Mouse (Mus musculus) spleen, adult 10 weeks (tissue): ENCODE results near the gene Sprr4. TPM values are rescaled to one million over a fixed set of nuclear protein-coding genes. Genes with fewer than 3 reads are reported as not detected.

Source experiments
- polyA plus RNA-seq: library from polyadenylated mRNA; stranded (reverse); fragments of 350-450 nt; fragmentation: Illumina TruSeq; extraction: RNeasy Lipid Tissue Mini Kit (QIAGEN cat#74804); gene quantifications from one replicate; pipeline ENCODE4 v1.2.3, GENCODE M21; 2015; ENCODE audit warnings: low replicate concordance; ENCODE audit not compliant: insufficient read depth

Gene Sprr4
- not detected for polyA plus RNA-seq

GRCm38 (mm10) chr3:92500393-92500792 lies at the start of gene Sprr4:
Gene Sprr4, minus strand, starts transcription at chr3:92500493.

GRCm38 (mm10) chr3:92534411-92534810 lies 34.1 kb upstream of the Sprr4 start, which contains the start of gene 2310046K23Rik:
Gene 2310046K23Rik, minus strand, starts transcription at chr3:92534511.

GRCm38 (mm10) chr3:92485863-92486262 lies 14.4 kb downstream of the Sprr4 start, which contains the start of gene Sprr1a:
Gene Sprr1a, minus strand, starts transcription at chr3:92485895.

GRCm38 (mm10) chr3:92458620-92459019 lies 41.7 kb downstream of the Sprr4 start, which contains the start of gene Sprr3:
Gene Sprr3, minus strand, starts transcription at chr3:92458720.

Other genes with a start within 250 kb of the Sprr4 start
- not detected for gene Sprr2a3, start 215.1 kb downstream of the Sprr4 start, polyA plus RNA-seq
- gene Sprr2b, start 183.9 kb downstream of the Sprr4 start, polyA plus RNA-seq, result not detected
- gene Sprr2d, start 161.4 kb downstream of the Sprr4 start, polyA plus RNA-seq, result not detected
- gene Sprr2e, start 148.3 kb downstream of the Sprr4 start, polyA plus RNA-seq, result not detected
- not detected for gene Sprr2f, start 135.3 kb downstream of the Sprr4 start, polyA plus RNA-seq
- not detected for gene Sprr2h, start 114.8 kb downstream of the Sprr4 start, polyA plus RNA-seq
- not detected for gene Sprr2i, start 92.5 kb downstream of the Sprr4 start, polyA plus RNA-seq
- not detected for gene Sprr2j-ps, start 82.4 kb downstream of the Sprr4 start, polyA plus RNA-seq
- 1.4 TPM for gene Gm9774, start 71.1 kb downstream of the Sprr4 start, polyA plus RNA-seq
- gene Sprr2k, start 67.9 kb downstream of the Sprr4 start, polyA plus RNA-seq, result not detected
- gene Sprr1b, start 61.7 kb downstream of the Sprr4 start, polyA plus RNA-seq, result not detected
- gene Sprr3, start 41.8 kb downstream of the Sprr4 start, polyA plus RNA-seq, result not detected
- gene Sprr1a, start 14.6 kb downstream of the Sprr4 start, polyA plus RNA-seq, result not detected
- not detected for gene 2310046K23Rik, start 34.0 kb upstream of the Sprr4 start, polyA plus RNA-seq
- gene Ivl, start 73.2 kb upstream of the Sprr4 start, polyA plus RNA-seq, result not detected
- not detected for gene Smcp, start 88.5 kb upstream of the Sprr4 start, polyA plus RNA-seq
- gene 2210017I01Rik, start 107.0 kb upstream of the Sprr4 start, polyA plus RNA-seq, result not detected
- gene Lce6a, start 121.2 kb upstream of the Sprr4 start, polyA plus RNA-seq, result not detected
- gene Lce1a1, start 147.8 kb upstream of the Sprr4 start, polyA plus RNA-seq, result not detected
- gene Lce1b, start 156.4 kb upstream of the Sprr4 start, polyA plus RNA-seq, result not detected
- not detected for gene Lce1a2, start 169.8 kb upstream of the Sprr4 start, polyA plus RNA-seq
- gene Lce1c, start 178.8 kb upstream of the Sprr4 start, polyA plus RNA-seq, result not detected
- gene Lce1d, start 186.7 kb upstream of the Sprr4 start, polyA plus RNA-seq, result not detected
- gene Lce1e, start 208.6 kb upstream of the Sprr4 start, polyA plus RNA-seq, result not detected
- gene Lce1f, start 219.9 kb upstream of the Sprr4 start, polyA plus RNA-seq, result not detected
- gene Gm38119, start 238.6 kb upstream of the Sprr4 start, polyA plus RNA-seq, result not detected